ENCODE assay signal across 16 mouse cellular contexts in genomic region chr1:160057657-160058056, GRCm38 (mm10). TPM values are rescaled to one million over a fixed set of nuclear protein-coding genes. Genes with fewer than 3 reads are reported as not detected.
A peak's percentile ranks its signal among the peaks of the same experiment; 100 is the strongest.
DNase-seq lines count a peak whose midpoint lies in the region; ATAC-seq and TF ChIP-seq lines count a peak whose summit lies in the region.
"Had no signal": no experiment of that assay in that cellular context is flagged by ENCODE, and none has a peak within 500 bp of the region (broad histone marks: within the 10 kb centered on the region; RNA-seq: fewer than 3 reads in every experiment).

No protein-coding gene starts in this region.

- H3K9ac ChIP-seq in heart, embryonic 15.5 days, result no peak overlapping the region
- H3K9ac ChIP-seq: neural tube, embryonic 12.5 days had no signal

- H3K27ac ChIP-seq in heart, embryonic 15.5 days, result no peak overlapping the region
- H3K27ac ChIP-seq: hindbrain, embryonic 10.5 days; neural tube, embryonic 12.5 days had no signal

- H3K36me3 ChIP-seq in heart, embryonic 15.5 days, result no peaks in the 10 kb centered on the region
- H3K36me3 ChIP-seq: hindbrain, embryonic 10.5 days; neural tube, embryonic 12.5 days had no signal

- TF ChIP-seq CTCF in Patski (IDR thresholded peaks at IDR 0.05), result no peak

- no peak overlapping the region for H3K4me2 ChIP-seq in heart, embryonic 15.5 days
- H3K4me2 ChIP-seq: heart, embryonic 11.5 days; neural tube, embryonic 12.5 days had no signal

- no peaks in the 10 kb centered on the region for H3K27me3 ChIP-seq in heart, embryonic 15.5 days
- H3K27me3 ChIP-seq in Patski, result no peaks in the 10 kb centered on the region
- H3K27me3 ChIP-seq: neural tube, embryonic 12.5 days had no signal

- POLR2A ChIA-PET in Patski (lab: Charles Lee), result interaction anchor here (0.7 to 1.1 kb wide), 2 partner anchors 11 to 41 kb away, joined by 3 read pairs; no protein-coding TSS in a partner anchor

- DNase-seq in heart, adult 11 months, result no peak
- DNase-seq in Patski (ENCODE audit: low read depth, low spot score) (peak; percentile 76), MN1 (ENCODE audit: low spot score) (no peak)
- peak; percentile 56 for DNase-seq in kidney, postnatal 10 days
- DNase-seq in lung, postnatal 10 days, result peak; percentile 65
- no peak for DNase-seq in frontal cortex, postnatal 25 days (ENCODE audit: low spot score in 2 of 2)
- DNase-seq in left cerebral cortex, postnatal 4 days, result no peak
- DNase-seq: adrenal gland, postnatal 14 days; cerebellum, postnatal 25 days; gastrocnemius, postnatal 25 days; thymus, adult 18-20 months had no signal

- ATAC-seq in heart, embryonic 15.5 days (replicated peaks; ENCODE audit: insufficient number of reproducible peaks, insufficient read depth, low FRiP score, low read depth), result 0 out of 2 replicates have a peak, but pooled peaks have one; percentile 55
- peak; percentile 80 for ATAC-seq in Patski
- ATAC-seq: midbrain, embryonic 16.5 days had no signal

- no peak overlapping the region for H3K4me3 ChIP-seq in heart, embryonic 15.5 days
- H3K4me3 ChIP-seq: hindbrain, embryonic 10.5 days; neural tube, embryonic 12.5 days had no signal

- in situ Hi-C loops in Patski (cut with MboI; ENCODE audit: low pct_unique_long_range_greater_than_20kb), result loop anchor here (25.0 kb wide), 1 partner anchor 770 kb away; no protein-coding TSS in a partner anchor

- H3K4me1 ChIP-seq in heart, embryonic 15.5 days (replicated peaks), result peaks cover 22% of the 10 kb centered on the region
- H3K4me1 ChIP-seq: hindbrain, embryonic 10.5 days; neural tube, embryonic 12.5 days had no signal

- CTCF ChIA-PET in Patski (lab: Charles Lee), result interaction anchor here (0.9 to 1.5 kb wide), 3 partner anchors 10 to 19 kb away, joined by 3 read pairs; partner anchors contain the start of gene 4930523C07Rik

- intact Hi-C loops in left cerebral cortex, postnatal 4 days (cut with DNase I), result no loop called here

- no peaks in the 10 kb centered on the region for H3K9me3 ChIP-seq in heart, embryonic 15.5 days (replicated peaks)
- H3K9me3 ChIP-seq: hindbrain, embryonic 10.5 days; neural tube, embryonic 12.5 days had no signal

- WGBS in heart, embryonic 15.5 days, result 55% methylated on average over 3 of the region's 3 CpGs

RNA-seq across cellular contexts. Expression of gene 4930523C07Rik, which starts 13.5 kb away (rescaled TPM):
- 17.0 and 20.0 TPM in 2 replicates for polyA plus RNA-seq in heart, embryonic 15.5 days (2015; fragmentation: Nextera tagmentation; extraction: Ambion mirVana)
- 33.1 TPM for polyA plus RNA-seq in Patski (2021)
- 1 to 10 TPM; 2.3 to 3.2 TPM for total RNA-seq in left cerebral cortex, postnatal 4 days (2021)

Comparison
In these comparisons a context has a peak if more than half of its experiments do, and no peak if none do; other contexts are left out.
1. DNase-seq: peak in Patski (single experiment), kidney, postnatal 10 days (single experiment) and lung, postnatal 10 days (single experiment); none in heart, adult 11 months (single experiment), frontal cortex, postnatal 25 days (0 of 2), left cerebral cortex, postnatal 4 days (single experiment) and MN1 (single experiment).